Mouse (Mus musculus) ES-E14 (cell line): ENCODE data around the gene Des.

Experiments used
- CHD2 ChIP-seq: IDR thresholded peaks from 2 replicates; pipeline ENCODE4 v1.6.1; 2014; ENCODE audit warnings: mild to moderate bottlenecking, low read depth, low read length, inconsistent platforms
- MAFK ChIP-seq: IDR thresholded peaks from 2 replicates; pipeline ENCODE4 v1.6.1; 2014; ENCODE audit warnings: mild to moderate bottlenecking, low read depth, low read length, inconsistent platforms; ENCODE audit not compliant: insufficient read depth
- ZC3H11A ChIP-seq: IDR thresholded peaks from 2 replicates; pipeline ENCODE4 v1.6.1; 2012; ENCODE audit warnings: low read depth, mild to moderate bottlenecking, inconsistent platforms, low read length, borderline replicate concordance
- ZNF384 ChIP-seq: IDR thresholded peaks from 2 replicates; pipeline ENCODE4 v1.6.1; 2012; ENCODE audit warnings: low read depth, low read length, inconsistent platforms

DNA sequence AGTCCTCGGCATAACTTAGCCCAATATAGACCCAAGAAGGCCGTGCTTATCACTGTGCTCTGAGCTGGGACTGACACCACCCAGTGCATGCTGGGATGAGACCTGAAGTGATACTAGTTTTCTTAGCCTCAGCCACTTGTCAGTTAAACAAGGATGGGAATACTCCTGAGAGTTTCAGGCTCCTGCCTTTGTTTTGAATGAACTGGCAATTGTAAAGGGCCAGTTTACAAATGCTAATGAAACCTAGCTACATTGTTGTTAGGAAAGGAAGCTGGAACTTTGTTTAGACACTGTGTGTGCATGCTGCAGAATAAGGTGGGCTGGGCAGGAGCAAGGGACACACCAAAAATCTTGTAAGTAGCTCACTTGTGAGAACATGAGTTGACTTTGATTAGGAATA, 20.8 kb downstream of the Des start:
- TF ChIP-seq ZC3H11A, result no peak
- no peak for TF ChIP-seq MAFK
- TF ChIP-seq CHD2, result no peak
- TF ChIP-seq ZNF384, result no peak
